Mouse (Mus musculus): ENCODE measurements around the gene Snapc1. TPM values are rescaled to one million over a fixed set of nuclear protein-coding genes. Genes with fewer than 3 reads are reported as not detected.

The Snapc1 gene
- 20.5 and 20.6 TPM in 2 replicates for polyA plus RNA-seq (2016; fragmentation: Nextera tagmentation; extraction: Ambion mirVana)

DNA sequence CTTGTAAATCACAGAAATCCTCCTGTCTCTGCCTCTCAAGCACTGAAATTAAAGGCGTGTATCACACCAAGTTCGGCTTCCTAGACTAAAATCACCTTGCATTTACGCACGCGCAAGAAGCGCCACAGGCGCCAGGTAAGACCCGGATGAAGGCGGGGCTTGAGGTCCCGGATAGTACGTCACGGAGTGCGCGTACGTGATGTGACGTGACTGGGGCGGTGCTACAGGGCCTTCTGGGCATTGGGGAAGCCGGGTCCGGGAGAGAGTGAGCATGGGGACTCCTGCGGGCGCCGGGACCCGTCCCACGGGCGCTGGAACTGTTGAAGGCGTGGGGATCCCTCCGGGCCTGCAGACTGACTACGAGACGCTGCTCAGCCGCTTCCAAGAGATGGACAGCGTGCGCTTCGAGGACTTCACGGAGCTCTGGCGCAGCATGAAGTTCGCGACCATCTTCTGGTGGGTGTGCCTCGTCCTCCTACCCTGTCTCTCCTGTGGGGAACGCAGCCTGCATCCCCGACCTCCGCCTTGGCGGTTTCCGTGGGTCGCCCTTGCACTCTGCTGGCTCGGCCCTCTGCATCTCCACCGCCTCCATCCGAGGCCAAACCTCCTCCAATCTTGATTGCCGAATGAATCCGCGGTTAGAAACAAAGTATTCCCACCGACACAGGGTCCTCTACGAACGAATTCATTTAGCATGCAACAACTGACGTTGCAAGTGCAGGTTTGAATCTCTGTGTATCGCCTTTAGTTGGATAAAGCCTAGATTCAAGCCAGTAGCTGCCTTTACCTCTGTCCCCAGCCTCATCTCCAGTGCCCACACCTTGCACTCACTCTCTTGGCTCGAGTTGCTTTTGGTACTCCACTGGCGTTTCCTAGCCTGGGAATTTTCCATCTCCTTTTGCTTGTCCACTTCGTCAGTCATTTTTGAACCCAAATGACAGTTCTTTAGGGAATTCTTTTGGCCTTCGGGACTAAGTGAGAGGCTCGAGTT, at the start of gene Snapc1:
TSS of gene Snapc1 (plus strand) at position 191 of the 991 bp plus-strand sequence.
- H3K27me3 ChIP-seq (replicated peaks; ENCODE audit: low read depth, poor library complexity, severe bottlenecking), result no peaks in the 10 kb centered on the region
- peak within 1 kb of the TSS; percentile 86 for H3K27ac ChIP-seq (replicated peaks)
- peak; percentile 97 for DNase-seq (ENCODE audit: low spot score)
- H3K9me3 ChIP-seq, result no peaks in the 10 kb centered on the region
- WGBS, result 2% methylated on average over 60 of the region's 60 CpGs
- H3K36me3 ChIP-seq (replicated peaks), result peaks cover 26% of the 10 kb centered on the region
- peak within 1 kb of the TSS; percentile 84 for H3K4me3 ChIP-seq
- peaks cover 7% of the 10 kb centered on the region for H3K4me1 ChIP-seq

DNA sequence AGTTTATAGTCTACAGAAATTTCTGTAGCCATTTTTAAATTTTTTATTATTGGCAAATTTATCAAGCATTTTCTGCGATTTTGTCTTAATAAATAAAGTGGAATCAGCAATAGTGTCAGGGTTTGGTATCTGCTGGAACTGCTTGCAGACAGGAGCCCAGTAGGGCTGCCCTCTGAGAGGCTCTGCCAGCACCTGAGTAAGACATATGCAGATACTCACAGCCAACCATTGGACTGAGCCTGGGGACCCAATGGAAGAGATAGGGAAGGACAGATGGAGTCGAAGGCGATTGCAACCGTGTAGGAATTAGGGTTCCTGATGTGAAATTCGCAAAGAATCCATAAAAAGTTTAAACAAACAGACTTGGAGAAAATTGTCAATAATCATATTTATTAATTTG, 45.8 kb upstream of the Snapc1 start:
- no peaks in the 10 kb centered on the region for H3K27me3 ChIP-seq (replicated peaks; ENCODE audit: low read depth, poor library complexity, severe bottlenecking)
- no peak overlapping the region for H3K4me3 ChIP-seq
- H3K36me3 ChIP-seq (replicated peaks), result no peaks in the 10 kb centered on the region
- no peaks in the 10 kb centered on the region for H3K9me3 ChIP-seq
- WGBS, result 95% methylated on average over 5 of the region's 5 CpGs
- H3K27ac ChIP-seq (replicated peaks), result no peak overlapping the region
- no peak for DNase-seq (ENCODE audit: low spot score)
- H3K4me1 ChIP-seq, result no peaks in the 10 kb centered on the region

- Histone ChIP-seq H3K36me3 (replicated peaks) (peaks cover 88% of the 10 kb centered on the region), H3K4me1 (no peaks in the 10 kb centered on the region), H3K27me3 (replicated peaks; ENCODE audit: low read depth, poor library complexity, severe bottlenecking) (no peaks in the 10 kb centered on the region), H3K4me3 (no peak overlapping the region), H3K27ac (replicated peaks) (no peak overlapping the region), H3K9me3 (no peaks in the 10 kb centered on the region)
- WGBS, result 90% methylated on average over 3 of the region's 3 CpGs
- no peak for DNase-seq (ENCODE audit: low spot score)
Measured at GRCm38 (mm10) chr12:73930266-73930665, 34.0 kb upstream of the Snapc1 start.

DNA sequence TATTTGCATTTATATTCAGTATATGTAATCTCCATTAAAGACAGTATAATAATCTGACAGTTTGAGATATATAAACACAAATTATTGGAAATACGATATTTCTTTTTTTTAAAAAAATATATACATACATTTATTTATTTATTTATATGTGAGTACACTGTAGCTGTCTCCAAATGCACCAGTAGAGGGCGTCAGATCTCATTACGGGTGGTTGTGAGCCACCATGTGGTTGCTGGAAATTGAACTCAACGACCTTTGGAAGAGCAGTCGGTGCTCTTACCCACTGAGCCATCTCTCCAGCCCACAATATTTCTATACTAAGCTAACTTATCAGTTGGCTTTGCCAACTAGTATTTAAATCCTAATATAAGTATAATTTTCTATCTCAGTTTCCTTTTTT, 33.0 kb upstream of the Snapc1 start:
- H3K27ac ChIP-seq (replicated peaks), result no peak overlapping the region
- H3K36me3 ChIP-seq (replicated peaks), result peaks cover 98% of the 10 kb centered on the region
- H3K27me3 ChIP-seq (replicated peaks; ENCODE audit: low read depth, poor library complexity, severe bottlenecking), result no peaks in the 10 kb centered on the region
- H3K4me3 ChIP-seq, result no peak overlapping the region
- H3K9me3 ChIP-seq, result no peaks in the 10 kb centered on the region
- no peak for DNase-seq (ENCODE audit: low spot score)
- WGBS, result 60% methylated on average over 5 of the region's 5 CpGs
- H3K4me1 ChIP-seq, result no peaks in the 10 kb centered on the region

GRCm38 (mm10) chr12:73934528-73934927, 29.8 kb upstream of the Snapc1 start:
- H3K4me1 ChIP-seq, result no peaks in the 10 kb centered on the region
- DNase-seq (ENCODE audit: low spot score), result no peak
- H3K36me3 ChIP-seq (replicated peaks), result peaks cover 99% of the 10 kb centered on the region

GRCm38 (mm10) chr12:73937353-73937752, 26.9 kb upstream of the Snapc1 start, which contains the start of gene Gm49321:
Gene Gm49321, plus strand, starts transcription at chr12:73937653.
- Histone ChIP-seq H3K27me3 (replicated peaks; ENCODE audit: low read depth, poor library complexity, severe bottlenecking) (no peaks in the 10 kb centered on the region), H3K4me1 (no peaks in the 10 kb centered on the region), H3K36me3 (replicated peaks) (peaks cover 99% of the 10 kb centered on the region), H3K4me3 (no peak within 1 kb of the TSS), H3K9me3 (no peaks in the 10 kb centered on the region), H3K27ac (replicated peaks) (no peak within 1 kb of the TSS)
- DNase-seq (ENCODE audit: low spot score), result no peak
- WGBS, result 94% methylated on average over 1 of the region's 1 CpGs

More at GRCm38 (mm10) chr12:73934528-73934927, 29.8 kb upstream of the Snapc1 start:
- WGBS, result 86% methylated on average over 2 of the region's 2 CpGs
- H3K9me3 ChIP-seq, result no peaks in the 10 kb centered on the region
- H3K4me3 ChIP-seq, result no peak overlapping the region
- no peaks in the 10 kb centered on the region for H3K27me3 ChIP-seq (replicated peaks; ENCODE audit: low read depth, poor library complexity, severe bottlenecking)
- no peak overlapping the region for H3K27ac ChIP-seq (replicated peaks)

GRCm38 (mm10) chr12:73939542-73939941, 24.7 kb upstream of the Snapc1 start:
- Histone ChIP-seq H3K9me3 (no peaks in the 10 kb centered on the region), H3K4me1 (no peaks in the 10 kb centered on the region), H3K27me3 (replicated peaks; ENCODE audit: low read depth, poor library complexity, severe bottlenecking) (no peaks in the 10 kb centered on the region), H3K4me3 (no peak overlapping the region), H3K36me3 (replicated peaks) (peaks cover 99% of the 10 kb centered on the region), H3K27ac (replicated peaks) (no peak overlapping the region)
- no peak for DNase-seq (ENCODE audit: low spot score)
- 89% methylated on average over 6 of the region's 6 CpGs for WGBS

GRCm38 (mm10) chr12:73948415-73948814, 15.9 kb upstream of the Snapc1 start:
- Histone ChIP-seq H3K9me3 (no peaks in the 10 kb centered on the region), H3K36me3 (replicated peaks) (peaks cover 38% of the 10 kb centered on the region), H3K4me3 (no peak overlapping the region), H3K27ac (replicated peaks) (no peak overlapping the region), H3K4me1 (peaks cover 15% of the 10 kb centered on the region), H3K27me3 (replicated peaks; ENCODE audit: low read depth, poor library complexity, severe bottlenecking) (no peaks in the 10 kb centered on the region)
- DNase-seq (ENCODE audit: low spot score), result no peak
- 91% methylated on average over 4 of the region's 4 CpGs for WGBS

GRCm38 (mm10) chr12:73949318-73950058, 14.8 kb upstream of the Snapc1 start:
- Histone ChIP-seq H3K36me3 (replicated peaks) (peaks cover 27% of the 10 kb centered on the region), H3K27ac (replicated peaks) (no peak overlapping the region; the same call in 1 of the 2 replicates), H3K4me1 (peaks cover 19% of the 10 kb centered on the region), H3K27me3 (replicated peaks; ENCODE audit: low read depth, poor library complexity, severe bottlenecking) (no peaks in the 10 kb centered on the region), H3K9me3 (no peaks in the 10 kb centered on the region), H3K4me3 (peak overlapping the region; percentile 57)
- WGBS, result 9% methylated on average over 46 of the region's 46 CpGs
- peak; percentile 68 for DNase-seq (ENCODE audit: low spot score)

- Histone ChIP-seq H3K4me1 (peaks cover 19% of the 10 kb centered on the region), H3K36me3 (replicated peaks) (peaks cover under 1% of the 10 kb centered on the region), H3K27me3 (replicated peaks; ENCODE audit: low read depth, poor library complexity, severe bottlenecking) (no peaks in the 10 kb centered on the region), H3K4me3 (peak overlapping the region; percentile 54), H3K27ac (replicated peaks) (peak overlapping the region; percentile 45; the same call in 1 of the 2 replicates), H3K9me3 (no peaks in the 10 kb centered on the region)
- DNase-seq (ENCODE audit: low spot score), result peak; percentile 68
- 8% methylated on average over 15 of the region's 15 CpGs for WGBS
Measured at GRCm38 (mm10) chr12:73952879-73953278, 11.4 kb upstream of the Snapc1 start.

GRCm38 (mm10) chr12:73953420-73954186, 10.7 kb upstream of the Snapc1 start:
- Histone ChIP-seq H3K36me3 (replicated peaks) (no peaks in the 10 kb centered on the region; the same call in 1 of the 2 replicates), H3K27me3 (replicated peaks; ENCODE audit: low read depth, poor library complexity, severe bottlenecking) (no peaks in the 10 kb centered on the region), H3K4me3 (peak overlapping the region; percentile 54), H3K4me1 (peaks cover 19% of the 10 kb centered on the region), H3K27ac (replicated peaks) (0 out of 2 replicates have a peak overlapping the region, but pooled peaks have one; percentile 45), H3K9me3 (no peaks in the 10 kb centered on the region)
- DNase-seq (ENCODE audit: low spot score), result no peak
- 46% methylated on average over 14 of the region's 14 CpGs for WGBS

DNA sequence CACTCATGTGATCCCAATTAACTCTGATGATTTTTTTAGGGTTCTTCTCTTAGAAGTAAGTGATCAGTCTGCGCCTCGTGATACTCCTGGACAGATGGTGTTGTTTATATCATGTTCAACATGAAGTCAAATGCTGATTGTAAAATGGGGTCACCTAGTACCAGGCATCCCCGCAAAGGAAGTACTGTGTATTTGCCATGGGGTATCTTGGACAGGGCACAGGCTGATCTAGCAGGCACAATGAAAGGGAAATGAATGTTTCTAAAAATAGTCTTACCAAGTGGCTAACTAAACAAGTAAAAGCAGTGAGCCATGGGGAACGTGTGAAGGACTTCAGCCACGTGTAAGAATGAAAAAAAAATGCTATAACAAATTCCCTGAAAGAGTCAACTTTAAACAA, 9.5 kb upstream of the Snapc1 start:
- no peaks in the 10 kb centered on the region for H3K36me3 ChIP-seq (replicated peaks)
- no peaks in the 10 kb centered on the region for H3K27me3 ChIP-seq (replicated peaks; ENCODE audit: low read depth, poor library complexity, severe bottlenecking)
- H3K9me3 ChIP-seq, result no peaks in the 10 kb centered on the region
- peaks cover 14% of the 10 kb centered on the region for H3K4me1 ChIP-seq
- no peak overlapping the region for H3K27ac ChIP-seq (replicated peaks)
- no peak for DNase-seq (ENCODE audit: low spot score)
- WGBS, result 82% methylated on average over 5 of the region's 5 CpGs
- no peak overlapping the region for H3K4me3 ChIP-seq

Measured in embryonic facial prominence, embryonic 10.5 days (tissue).